Mouse (Mus musculus) c-Kit-positive CD71-negative TER-119-negative erythroid progenitor cells, embryonic 14.5 days (primary cell): ENCODE measurements at regions not wholly inside any gene's neighbourhood (a gene's known extent, or its start where the extent isn't known, plus 50 kb on each side); places are given as distances from the start of the nearest gene placed in this dataset.
A peak's percentile ranks its signal among the peaks of the same experiment; 100 is the strongest.
"Not testable (repeated sequence)": the region's sequence is repeated elsewhere in the genome, so short reads cannot be mapped to it uniquely, and the experiment has no call there.

Source experiments
- DNase-seq: peaks from one replicate; pipeline ENCODE4 v3.0.0-alpha.2; 2013; ENCODE audit warnings: low read depth

DNA sequence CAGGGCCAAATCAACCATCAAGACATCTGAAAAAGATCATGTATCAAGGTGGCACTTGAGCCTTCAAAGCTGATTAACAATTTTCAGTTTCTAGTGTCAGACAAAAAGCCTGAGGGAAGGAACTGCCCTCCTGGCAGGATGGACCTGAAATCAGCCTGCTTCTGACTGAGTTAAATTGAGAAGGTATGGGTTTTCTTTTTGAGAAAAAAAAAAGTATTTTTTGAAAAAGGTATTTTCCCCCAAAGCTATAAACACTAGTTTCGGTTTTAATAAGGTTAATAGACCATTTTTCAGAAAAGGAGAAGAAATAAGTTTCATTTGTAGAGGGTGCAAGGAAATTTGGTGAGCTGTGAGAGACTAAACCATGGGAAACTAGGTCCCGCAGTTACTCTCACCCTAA is 124.6 kb upstream of the Mrpl21 start:
- not testable (repeated sequence) for DNase-seq

DNA sequence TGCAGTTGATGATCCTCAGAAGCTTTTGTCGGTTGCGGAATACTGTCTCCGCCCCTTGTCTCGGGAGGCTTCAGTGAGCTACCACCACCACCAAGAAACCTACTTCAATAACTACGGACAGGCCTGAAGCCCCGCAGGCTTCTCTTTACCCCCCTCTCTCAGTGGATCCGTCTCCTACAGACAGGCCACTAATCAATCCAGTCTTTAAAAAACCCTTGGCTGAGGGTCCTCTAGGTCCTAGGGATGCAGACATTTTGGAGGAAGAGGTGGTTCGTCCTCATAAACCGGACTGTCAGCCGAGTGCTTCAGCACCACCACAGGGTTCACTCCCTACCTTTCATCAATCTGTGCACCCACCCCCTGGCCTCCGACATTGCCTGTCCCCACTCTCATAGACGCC is 123.4 kb upstream of the Mrpl21 start:
- DNase-seq, result no peak

DNA sequence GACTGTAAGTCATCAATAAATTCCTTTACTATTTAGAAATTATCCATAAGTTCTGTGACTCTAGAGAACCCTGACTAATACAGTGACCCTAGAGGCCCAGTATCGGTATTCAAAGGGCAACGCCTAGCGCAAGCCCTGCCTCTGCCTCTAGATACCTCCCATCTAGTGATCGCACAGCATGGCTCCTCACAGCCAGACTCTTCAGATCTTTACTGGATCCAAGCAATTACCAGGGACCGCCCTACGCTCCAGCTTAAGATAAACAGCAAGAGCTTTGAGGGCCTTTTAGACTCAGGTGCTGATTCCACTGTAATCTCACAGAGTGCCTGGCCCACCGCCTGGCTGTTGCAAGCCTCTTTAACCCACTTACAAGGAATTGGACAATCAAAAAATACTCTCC is 115.0 kb upstream of the Mrpl21 start:
- no peak for DNase-seq

DNA sequence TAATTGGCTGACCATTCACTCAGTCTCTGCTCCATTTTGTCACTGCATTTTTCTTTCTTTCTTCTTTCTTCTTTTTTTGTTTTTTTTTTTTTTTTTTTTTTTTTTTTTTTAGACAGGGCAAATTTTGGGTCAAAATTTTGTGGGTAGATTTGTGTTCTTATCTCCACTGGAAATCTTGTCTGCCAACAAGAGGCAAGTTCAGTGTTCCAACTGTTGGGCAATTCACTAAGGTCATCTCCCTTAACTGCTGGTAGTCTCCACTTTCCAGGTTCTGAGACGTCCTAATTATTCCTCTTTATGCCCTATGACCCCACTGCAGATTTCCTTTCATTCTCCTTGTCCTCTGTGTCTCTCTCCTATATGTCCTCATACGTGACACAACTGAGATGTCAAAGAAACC is 100.1 kb upstream of the Mrpl21 start:
- no peak for DNase-seq

DNA sequence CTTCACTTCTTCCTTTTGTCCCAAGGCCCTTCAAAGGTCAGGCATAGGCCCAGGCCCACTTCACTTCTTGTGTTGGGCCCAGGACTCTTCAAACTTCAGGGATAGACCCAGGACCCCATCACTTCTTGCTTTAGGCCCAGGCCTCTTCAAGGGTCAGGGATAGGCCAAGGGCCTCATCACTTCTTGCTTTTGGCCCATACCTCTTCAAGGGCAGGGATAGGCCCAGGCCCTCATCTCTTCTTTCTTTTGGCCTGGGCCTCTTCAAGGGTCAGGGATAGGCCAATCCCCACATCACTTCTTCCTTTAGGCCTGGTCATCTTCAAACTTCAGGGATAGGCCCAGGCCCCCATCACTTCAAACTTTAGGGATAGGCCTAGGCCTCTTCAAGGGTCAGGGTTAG is 90.1 kb upstream of the Mrpl21 start:
- DNase-seq, result no peak

DNA sequence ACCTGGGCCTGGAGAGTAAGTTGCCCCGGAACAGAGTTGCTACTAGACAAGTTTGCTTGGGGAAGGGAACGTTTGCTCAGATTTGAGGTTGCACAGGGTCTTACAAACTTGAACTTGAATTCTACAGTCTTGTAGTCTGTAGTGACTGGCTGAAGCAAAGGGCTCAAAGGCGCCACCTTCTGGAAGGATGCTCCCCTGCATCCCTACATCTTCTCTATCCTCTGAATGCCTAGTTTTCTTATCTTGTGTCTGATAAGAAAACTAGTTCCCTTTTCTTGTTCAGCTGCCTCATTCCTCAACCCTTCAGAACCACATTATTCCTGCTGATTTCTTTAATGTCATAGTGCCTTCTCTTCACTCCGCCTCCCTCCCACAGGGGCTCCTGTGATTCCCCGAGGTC is 78.2 kb upstream of the Mrpl21 start:
- DNase-seq, result peak; percentile 7

DNA sequence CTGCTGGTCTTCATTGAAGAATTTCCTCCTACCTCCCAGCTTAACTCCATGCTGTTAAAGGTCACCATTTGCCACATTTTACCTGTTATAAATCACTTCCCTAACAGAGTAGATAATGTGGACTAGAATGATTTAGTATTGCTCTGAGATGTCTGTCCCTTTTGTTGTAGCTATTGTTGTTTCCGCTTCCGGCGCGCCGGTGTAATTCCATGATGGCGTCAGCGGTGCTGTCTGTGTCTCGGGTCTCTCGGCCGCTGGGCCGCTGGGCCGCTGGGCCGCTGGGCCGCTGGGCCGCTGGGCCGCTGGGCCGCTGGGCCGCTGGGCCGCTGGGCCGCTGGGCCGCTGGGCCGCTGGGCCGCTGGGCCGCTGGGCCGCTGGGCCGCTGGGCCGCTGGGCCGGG is 77.3 kb upstream of the Mrpl21 start:
- DNase-seq, result not testable (repeated sequence)

DNA sequence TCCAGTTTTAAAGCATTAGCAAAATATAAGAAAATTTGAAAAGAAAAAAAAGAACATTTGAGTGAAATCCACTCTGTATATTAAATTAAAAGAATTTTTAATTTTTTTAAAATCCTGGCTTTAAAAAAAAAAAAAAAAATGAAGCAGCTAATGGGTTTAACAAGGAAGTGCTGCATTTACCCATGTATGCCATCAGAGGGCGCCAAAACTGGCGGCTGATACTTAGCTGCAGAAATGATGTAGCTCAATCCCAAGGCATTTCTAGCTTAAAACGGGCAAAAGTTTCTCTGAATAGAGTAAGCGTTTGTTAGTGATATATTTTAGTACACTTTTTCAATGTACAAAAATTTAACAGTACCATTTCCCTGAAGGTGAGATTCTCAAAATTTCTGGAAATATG is 74.4 kb upstream of the Mrpl21 start:
- DNase-seq, result peak; percentile 22
